Mouse (Mus musculus): ENCODE data around the gene Spin2g. TPM values are rescaled to one million over a fixed set of nuclear protein-coding genes. Genes with fewer than 3 reads are reported as not detected.

The Spin2g gene
- polyA plus RNA-seq (2015; fragmentation: Nextera tagmentation; extraction: Ambion mirVana) = not detected in 2 replicates

DNA sequence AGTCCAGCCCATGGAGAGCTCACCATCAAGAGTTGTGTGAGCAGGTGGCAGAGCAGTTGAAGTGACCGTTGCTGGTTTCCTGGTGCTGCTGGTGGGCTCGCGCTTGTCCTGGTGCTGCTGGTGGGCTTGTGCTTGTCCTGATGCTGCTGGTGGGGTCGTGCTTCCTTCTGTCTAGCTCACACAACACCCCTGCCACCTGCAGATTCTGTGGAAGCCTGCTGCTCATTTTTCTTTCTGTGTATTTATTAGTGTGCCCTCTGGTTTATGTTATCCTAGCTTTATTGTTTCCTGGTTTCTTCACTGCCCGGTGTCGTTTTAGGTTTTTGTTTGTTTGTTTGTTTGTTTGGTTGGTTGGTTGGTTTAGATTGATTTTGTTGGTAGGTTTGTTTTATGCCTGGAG, at the start of gene Spin2g:
Gene Spin2g (minus strand): TSS at position 101 of the 400 bp plus-strand sequence.

Other genes starting within 250 kb of the Spin2g start
- gene Btbd35f9, start 77.2 kb downstream of the Spin2g start, polyA plus RNA-seq (2015; fragmentation: Nextera tagmentation; extraction: Ambion mirVana) = not detected in 2 replicates
- gene Btbd35f8, start 211.8 kb upstream of the Spin2g start, polyA plus RNA-seq (2015; fragmentation: Nextera tagmentation; extraction: Ambion mirVana) = not detected in 2 replicates

Measured in skeletal muscle tissue, postnatal 0 days (tissue).